Comparison of ENCODE assay signal across 11 mouse cellular contexts in genomic region chr4:154205392-154205791, GRCm38 (mm10). TPM values are rescaled to one million over a fixed set of nuclear protein-coding genes. Genes with fewer than 3 reads are reported as not detected.
DNase-seq lines count a peak whose midpoint lies in the region; ATAC-seq and TF ChIP-seq lines count a peak whose summit lies in the region.
"Had no signal": no experiment of that assay in that cellular context is flagged by ENCODE, and none has a peak within 500 bp of the region (broad histone marks: within the 10 kb centered on the region; RNA-seq: fewer than 3 reads in every experiment).

No protein-coding gene starts in this region.

- no peaks in the 10 kb centered on the region for H3K36me3 ChIP-seq in kidney, embryonic 16.5 days (ENCODE audit: insufficient read depth, low read length)
- H3K36me3 ChIP-seq in embryonic facial prominence, embryonic 15.5 days, result no peaks in the 10 kb centered on the region
- no peaks in the 10 kb centered on the region for H3K36me3 ChIP-seq in hindbrain, embryonic 11.5 days (ENCODE audit: control insufficient read depth, insufficient read depth, low read length)
- H3K36me3 ChIP-seq in liver, postnatal 0 days (replicated peaks; ENCODE audit: insufficient read depth, low read length), result no peaks in the 10 kb centered on the region
- H3K36me3 ChIP-seq: lung, embryonic 15.5 days had no signal

- peak; percentile 74 for DNase-seq in kidney, adult 18-20 months
- DNase-seq in heart, postnatal 4 days, result peak; percentile 79
- DNase-seq in lung, postnatal 36 days, result peak; percentile 92
- no peak for DNase-seq in layer of hippocampus, adult 9-11 months
- no peak for DNase-seq in hindbrain, embryonic 11.5 days (ENCODE audit: low spot score)
- DNase-seq in liver, postnatal 0 days, result no peak

- H3K4me3 ChIP-seq in kidney, embryonic 16.5 days (ENCODE audit: low read length), result no peak overlapping the region
- H3K4me3 ChIP-seq in embryonic facial prominence, embryonic 15.5 days (replicated peaks), result no peak overlapping the region
- H3K4me3 ChIP-seq in hindbrain, embryonic 11.5 days (ENCODE audit: low read depth, low read length), result no peak overlapping the region
- H3K4me3 ChIP-seq in liver, postnatal 0 days (ENCODE audit: low read depth, low read length), result no peak overlapping the region
- H3K4me3 ChIP-seq: forebrain, embryonic 13.5 days; lung, embryonic 15.5 days had no signal

- 0 out of 2 replicates have a peak, but pooled peaks cover 3% of the 10 kb centered on the region for H3K4me1 ChIP-seq in kidney, embryonic 16.5 days (ENCODE audit: insufficient read depth, low read length)
- H3K4me1 ChIP-seq in embryonic facial prominence, embryonic 15.5 days, result peaks cover 42% of the 10 kb centered on the region
- H3K4me1 ChIP-seq in hindbrain, embryonic 11.5 days (replicated peaks; ENCODE audit: control insufficient read depth, insufficient read depth, low read length), result peaks cover 3% of the 10 kb centered on the region; the same call in 1 of the 2 replicates
- no peaks in the 10 kb centered on the region for H3K4me1 ChIP-seq in liver, postnatal 0 days (ENCODE audit: insufficient read depth)

- WGBS in kidney, embryonic 16.5 days, result 67% methylated on average over 5 of the region's 5 CpGs
- WGBS in embryonic facial prominence, embryonic 15.5 days, result 61% methylated on average over 5 of the region's 5 CpGs
- 81% methylated on average over 5 of the region's 5 CpGs for WGBS in hindbrain, embryonic 11.5 days
- 55% methylated on average over 5 of the region's 5 CpGs for WGBS in liver, postnatal 0 days (ENCODE audit: insufficient replicate concordance)

- ATAC-seq in kidney, embryonic 16.5 days (ENCODE audit: low FRiP score, low TSS enrichment), result no peak
- no peak for ATAC-seq in embryonic facial prominence, embryonic 15.5 days (ENCODE audit: insufficient number of reproducible peaks, low FRiP score, low TSS enrichment, low read depth)
- ATAC-seq in hindbrain, embryonic 11.5 days (ENCODE audit: low FRiP score), result no peak
- ATAC-seq in liver, postnatal 0 days, result no peak
- ATAC-seq: forebrain, embryonic 13.5 days had no signal

- no peak overlapping the region for H3K27ac ChIP-seq in kidney, embryonic 16.5 days (ENCODE audit: low read length)
- H3K27ac ChIP-seq in embryonic facial prominence, embryonic 15.5 days (replicated peaks), result no peak overlapping the region
- no peak overlapping the region for H3K27ac ChIP-seq in hindbrain, embryonic 11.5 days (ENCODE audit: low read depth, low read length)
- no peak overlapping the region for H3K27ac ChIP-seq in liver, postnatal 0 days (ENCODE audit: low read depth)
- H3K27ac ChIP-seq: forebrain, embryonic 13.5 days; lung, embryonic 15.5 days had no signal

- no peak for TF ChIP-seq CTCF in liver, postnatal 0 days (IDR thresholded peaks at IDR 0.05; ENCODE audit: low read depth)

- no peaks in the 10 kb centered on the region for H3K9me3 ChIP-seq in kidney, embryonic 16.5 days (ENCODE audit: low read length)
- no peaks in the 10 kb centered on the region for H3K9me3 ChIP-seq in embryonic facial prominence, embryonic 15.5 days (replicated peaks)
- no peaks in the 10 kb centered on the region for H3K9me3 ChIP-seq in hindbrain, embryonic 11.5 days (ENCODE audit: control insufficient read depth, low read length)
- H3K9me3 ChIP-seq in liver, postnatal 0 days (ENCODE audit: low read length), result no peaks in the 10 kb centered on the region
- H3K9me3 ChIP-seq: forebrain, embryonic 13.5 days; lung, embryonic 15.5 days had no signal

- no peak for TF ChIP-seq EP300 in liver, postnatal 0 days (IDR thresholded peaks at IDR 0.05; ENCODE audit: low read depth)

- no peak overlapping the region for H3K4me2 ChIP-seq in kidney, embryonic 16.5 days (replicated peaks; ENCODE audit: low read depth, low read length)
- no peak overlapping the region for H3K4me2 ChIP-seq in embryonic facial prominence, embryonic 15.5 days (replicated peaks)
- H3K4me2 ChIP-seq in hindbrain, embryonic 11.5 days (replicated peaks; ENCODE audit: low read depth, low read length), result no peak overlapping the region
- no peak overlapping the region for H3K4me2 ChIP-seq in liver, postnatal 0 days (ENCODE audit: low read depth, low read length)
- H3K4me2 ChIP-seq: forebrain, embryonic 13.5 days; lung, embryonic 15.5 days had no signal

- H3K27me3 ChIP-seq in kidney, embryonic 16.5 days (ENCODE audit: insufficient read depth, low read length), result no peaks in the 10 kb centered on the region
- no peaks in the 10 kb centered on the region for H3K27me3 ChIP-seq in embryonic facial prominence, embryonic 15.5 days
- no peaks in the 10 kb centered on the region for H3K27me3 ChIP-seq in hindbrain, embryonic 11.5 days (ENCODE audit: control insufficient read depth, insufficient read depth, low read length)
- no peaks in the 10 kb centered on the region for H3K27me3 ChIP-seq in liver, postnatal 0 days (ENCODE audit: insufficient read depth, low read length)
- H3K27me3 ChIP-seq: forebrain, embryonic 13.5 days; lung, embryonic 15.5 days had no signal

- no peak overlapping the region for H3K9ac ChIP-seq in kidney, embryonic 16.5 days (replicated peaks; ENCODE audit: low read length)
- H3K9ac ChIP-seq in embryonic facial prominence, embryonic 15.5 days, result 0 out of 2 replicates have a peak overlapping the region, but pooled peaks have one; percentile 6
- H3K9ac ChIP-seq in hindbrain, embryonic 11.5 days (ENCODE audit: low read depth, low read length), result no peak overlapping the region
- H3K9ac ChIP-seq in liver, postnatal 0 days (replicated peaks), result no peak overlapping the region
- H3K9ac ChIP-seq: forebrain, embryonic 13.5 days; lung, embryonic 15.5 days had no signal

RNA-seq across cellular contexts. Expression of gene Megf6, which starts 34.9 kb away (rescaled TPM):
- 12.3 and 15.7 TPM in 2 replicates for polyA plus RNA-seq in kidney, embryonic 16.5 days (2015; fragmentation: Nextera tagmentation; extraction: Ambion mirVana)
- 146 and 154 TPM in 2 replicates for polyA plus RNA-seq in embryonic facial prominence, embryonic 15.5 days (2015; fragmentation: Nextera tagmentation; extraction: Ambion mirVana)
- 10 to 100 TPM; 50.0 to 52.8 TPM for total RNA-seq in heart, postnatal 4 days (2021)
- 14.9 and 18.2 TPM in 2 replicates for polyA plus RNA-seq in hindbrain, embryonic 11.5 days (2014; fragmentation: Nextera tagmentation; extraction: Ambion mirVana)
- polyA plus RNA-seq in liver, postnatal 0 days (2015; fragmentation: Nextera tagmentation; extraction: Ambion mirVana), result 0.67 and 0.89 TPM in 2 replicates
- total RNA-seq: common myeloid progenitor, adult 5-6 weeks had no signal

RNA-seq across cellular contexts. Expression of gene Tprgl, which starts 44.9 kb away (rescaled TPM):
- 123 and 136 TPM in 2 replicates for polyA plus RNA-seq in kidney, embryonic 16.5 days (2015; fragmentation: Nextera tagmentation; extraction: Ambion mirVana)
- 154 and 159 TPM in 2 replicates for polyA plus RNA-seq in embryonic facial prominence, embryonic 15.5 days (2015; fragmentation: Nextera tagmentation; extraction: Ambion mirVana)
- total RNA-seq in heart, postnatal 4 days (2021), result 100 to 1,000 TPM; 100 to 113 TPM
- polyA plus RNA-seq in hindbrain, embryonic 11.5 days (2014; fragmentation: Nextera tagmentation; extraction: Ambion mirVana), result 139 and 141 TPM in 2 replicates
- polyA plus RNA-seq in liver, postnatal 0 days (2015; fragmentation: Nextera tagmentation; extraction: Ambion mirVana), result 74.4 and 83.4 TPM in 2 replicates

Comparison
In these comparisons a context has a peak if more than half of its experiments do, and no peak if none do; other contexts are left out.
1. DNase-seq: peak in kidney, adult 18-20 months (single experiment), heart, postnatal 4 days (single experiment) and lung, postnatal 36 days (single experiment); none in layer of hippocampus, adult 9-11 months (single experiment), hindbrain, embryonic 11.5 days (single experiment) and liver, postnatal 0 days (single experiment).